Mouse (Mus musculus): ENCODE data around the gene Pgf. TPM values are rescaled to one million over a fixed set of nuclear protein-coding genes. Genes with fewer than 3 reads are reported as not detected.

Pgf gene
- polyA plus RNA-seq (2015; fragmentation: Nextera tagmentation; extraction: Ambion mirVana), result 6.5 and 6.8 TPM in 2 replicates

GRCm38 (mm10) chr12:85177740-85178239 is at the start of gene Pgf:
Gene Pgf, minus strand, starts transcription at chr12:85177790.

GRCm38 (mm10) chr12:85219236-85219904 is 41.8 kb upstream of the Pgf start, which contains the start of gene Eif2b2:
Gene Eif2b2, plus strand, starts transcription at chr12:85219481.

GRCm38 (mm10) chr12:85151002-85151774 is 26.4 kb downstream of the Pgf start, which contains the start of gene Rps6kl1:
Gene Rps6kl1, minus strand, starts transcription at chr12:85151264.

Other genes with a start within 250 kb of the Pgf start
- 82.8 and 84.3 TPM in 2 replicates for gene Fcf1, start 206.9 kb downstream of the Pgf start, polyA plus RNA-seq (2015; fragmentation: Nextera tagmentation; extraction: Ambion mirVana)
- gene Arel1, start 206.9 kb downstream of the Pgf start, polyA plus RNA-seq (2015; fragmentation: Nextera tagmentation; extraction: Ambion mirVana), result 5.2 and 6.0 TPM in 2 replicates
- gene Ylpm1, start 181.5 kb downstream of the Pgf start, polyA plus RNA-seq (2015; fragmentation: Nextera tagmentation; extraction: Ambion mirVana), result 10.1 and 13.2 TPM in 2 replicates
- 2.4 and 3.4 TPM in 2 replicates for gene Prox2, start 67.0 kb downstream of the Pgf start, polyA plus RNA-seq (2015; fragmentation: Nextera tagmentation; extraction: Ambion mirVana)
- 92.6 and 93.3 TPM in 2 replicates for gene Dlst, start 67.0 kb downstream of the Pgf start, polyA plus RNA-seq (2015; fragmentation: Nextera tagmentation; extraction: Ambion mirVana)
- gene Rps6kl1, start 26.5 kb downstream of the Pgf start, polyA plus RNA-seq (2015; fragmentation: Nextera tagmentation; extraction: Ambion mirVana), result 0.31 and 0.35 TPM in 2 replicates
- 48.3 and 54.9 TPM in 2 replicates for gene Eif2b2, start 41.7 kb upstream of the Pgf start, polyA plus RNA-seq (2015; fragmentation: Nextera tagmentation; extraction: Ambion mirVana)
- gene Mlh3, start 92.8 kb upstream of the Pgf start, polyA plus RNA-seq (2015; fragmentation: Nextera tagmentation; extraction: Ambion mirVana), result 4.0 and 4.8 TPM in 2 replicates
- gene Acyp1, start 110.6 kb upstream of the Pgf start, polyA plus RNA-seq (2015; fragmentation: Nextera tagmentation; extraction: Ambion mirVana), result 47.3 and 47.6 TPM in 2 replicates
- gene Zc2hc1c, start 110.8 kb upstream of the Pgf start, polyA plus RNA-seq (2015; fragmentation: Nextera tagmentation; extraction: Ambion mirVana), result 1.3 and 1.4 TPM in 2 replicates
- gene Nek9, start 161.6 kb upstream of the Pgf start, polyA plus RNA-seq (2015; fragmentation: Nextera tagmentation; extraction: Ambion mirVana), result 14.5 and 15.1 TPM in 2 replicates
- 264 and 282 TPM in 2 replicates for gene Tmed10, start 197.1 kb upstream of the Pgf start, polyA plus RNA-seq (2015; fragmentation: Nextera tagmentation; extraction: Ambion mirVana)

Measured in urinary bladder, postnatal 0 days (tissue).